18 mouse cellular contexts compared by ENCODE assay signal in genomic region chr5:13959575-13959974, GRCm38 (mm10).
A peak's percentile ranks its signal among the peaks of the same experiment; 100 is the strongest.
DNase-seq lines count a peak whose midpoint lies in the region; ATAC-seq and TF ChIP-seq lines count a peak whose summit lies in the region.
"Had no signal": no experiment of that assay in that cellular context is flagged by ENCODE, and none has a peak within 500 bp of the region (broad histone marks: within the 10 kb centered on the region; RNA-seq: fewer than 3 reads in every experiment).

No protein-coding gene starts in this region.

- no peaks in the 10 kb centered on the region for H3K9me3 ChIP-seq in intestine, embryonic 14.5 days (ENCODE audit: control insufficient read depth, low read length)
- H3K9me3 ChIP-seq in intestine, postnatal 0 days (ENCODE audit: control insufficient read depth) = no peaks in the 10 kb centered on the region
- no peaks in the 10 kb centered on the region for H3K9me3 ChIP-seq in liver, embryonic 11.5 days (ENCODE audit: control insufficient read depth, low read length)
- H3K9me3 ChIP-seq in lung, embryonic 15.5 days = no peaks in the 10 kb centered on the region
- H3K9me3 ChIP-seq in stomach, embryonic 16.5 days (replicated peaks; ENCODE audit: control insufficient read depth, low read length) = no peaks in the 10 kb centered on the region
- H3K9me3 ChIP-seq in forebrain, embryonic 13.5 days (replicated peaks) = no peaks in the 10 kb centered on the region
- no peaks in the 10 kb centered on the region for H3K9me3 ChIP-seq in heart, embryonic 10.5 days
- H3K9me3 ChIP-seq: embryonic facial prominence, embryonic 13.5 days; hindbrain, embryonic 10.5 days; midbrain, embryonic 13.5 days had no signal

- no peaks in the 10 kb centered on the region for H3K4me1 ChIP-seq in intestine, embryonic 14.5 days (replicated peaks; ENCODE audit: control insufficient read depth, insufficient read depth, low read length)
- no peaks in the 10 kb centered on the region for H3K4me1 ChIP-seq in intestine, postnatal 0 days (replicated peaks; ENCODE audit: control insufficient read depth, insufficient read depth, low read length)
- no peaks in the 10 kb centered on the region for H3K4me1 ChIP-seq in liver, embryonic 11.5 days (replicated peaks; ENCODE audit: control insufficient read depth, insufficient read depth, low read length)
- H3K4me1 ChIP-seq in lung, embryonic 15.5 days = 0 out of 2 replicates have a peak, but pooled peaks cover 6% of the 10 kb centered on the region
- H3K4me1 ChIP-seq in stomach, embryonic 16.5 days (ENCODE audit: control insufficient read depth, insufficient read depth, low read length) = peaks cover 3% of the 10 kb centered on the region; the same call in 1 of the 2 replicates
- H3K4me1 ChIP-seq in forebrain, embryonic 13.5 days = no peaks in the 10 kb centered on the region
- 0 out of 2 replicates have a peak, but pooled peaks cover 5% of the 10 kb centered on the region for H3K4me1 ChIP-seq in heart, embryonic 10.5 days
- H3K4me1 ChIP-seq: embryonic facial prominence, embryonic 13.5 days; hindbrain, embryonic 10.5 days; midbrain, embryonic 13.5 days had no signal

- H3K36me3 ChIP-seq in intestine, embryonic 14.5 days (ENCODE audit: control insufficient read depth, insufficient read depth, low read length) = no peaks in the 10 kb centered on the region
- H3K36me3 ChIP-seq in intestine, postnatal 0 days (ENCODE audit: control insufficient read depth, insufficient read depth) = no peaks in the 10 kb centered on the region
- no peaks in the 10 kb centered on the region for H3K36me3 ChIP-seq in liver, embryonic 11.5 days (ENCODE audit: control insufficient read depth, insufficient read depth, low read length)
- H3K36me3 ChIP-seq in lung, embryonic 15.5 days = no peaks in the 10 kb centered on the region
- no peaks in the 10 kb centered on the region for H3K36me3 ChIP-seq in stomach, embryonic 16.5 days (ENCODE audit: control insufficient read depth, insufficient read depth, low read length)
- H3K36me3 ChIP-seq in forebrain, embryonic 13.5 days (ENCODE audit: poor library complexity, severe bottlenecking) = no peaks in the 10 kb centered on the region
- no peaks in the 10 kb centered on the region for H3K36me3 ChIP-seq in heart, embryonic 10.5 days
- H3K36me3 ChIP-seq: embryonic facial prominence, embryonic 13.5 days; hindbrain, embryonic 10.5 days; midbrain, embryonic 13.5 days had no signal

- peak; percentile 43; the same call in 1 of the 2 replicates for ATAC-seq in intestine, embryonic 14.5 days (replicated peaks; ENCODE audit: low FRiP score, low TSS enrichment, low read depth)
- ATAC-seq in intestine, postnatal 0 days = no peak
- ATAC-seq in liver, embryonic 11.5 days (replicated peaks; ENCODE audit: low FRiP score) = peak; percentile 78
- peak; percentile 93 for ATAC-seq in lung, embryonic 15.5 days (ENCODE audit: borderline replicate concordance, extremely low read depth, low FRiP score, low TSS enrichment)
- peak; percentile 86 for ATAC-seq in stomach, embryonic 16.5 days (ENCODE audit: insufficient read depth, low FRiP score)
- ATAC-seq in forebrain, embryonic 13.5 days = no peak
- ATAC-seq: activated CD4-positive, CD25-positive, alpha-beta regulatory T cell, adult 4 months; midbrain, embryonic 13.5 days had no signal

- no peak overlapping the region for H3K9ac ChIP-seq in intestine, embryonic 14.5 days (ENCODE audit: low read length)
- no peak overlapping the region for H3K9ac ChIP-seq in intestine, postnatal 0 days (ENCODE audit: low read depth, low read length)
- H3K9ac ChIP-seq in liver, embryonic 11.5 days (ENCODE audit: low read depth, low read length) = no peak overlapping the region
- H3K9ac ChIP-seq in lung, embryonic 15.5 days = no peak overlapping the region
- H3K9ac ChIP-seq in stomach, embryonic 16.5 days (ENCODE audit: low read length) = no peak overlapping the region
- H3K9ac ChIP-seq in forebrain, embryonic 13.5 days = no peak overlapping the region
- H3K9ac ChIP-seq: embryonic facial prominence, embryonic 13.5 days; midbrain, embryonic 13.5 days had no signal

- WGBS in intestine, embryonic 14.5 days = 34% methylated on average over 4 of the region's 4 CpGs
- 19% methylated on average over 4 of the region's 4 CpGs for WGBS in intestine, postnatal 0 days
- WGBS in liver, embryonic 11.5 days = 31% methylated on average over 4 of the region's 4 CpGs
- 13% methylated on average over 4 of the region's 4 CpGs for WGBS in lung, embryonic 15.5 days
- WGBS in stomach, embryonic 16.5 days = 35% methylated on average over 4 of the region's 4 CpGs
- 59% methylated on average over 4 of the region's 4 CpGs for WGBS in forebrain, embryonic 13.5 days
- WGBS in heart, embryonic 10.5 days = 24% methylated on average over 4 of the region's 4 CpGs

- no peak for TF ChIP-seq CTCF in intestine, postnatal 0 days (IDR thresholded peaks at IDR 0.05; ENCODE audit: low read depth)

- no peak for DNase-seq in intestine, embryonic 14.5 days (ENCODE audit: low spot score)
- DNase-seq in liver, embryonic 11.5 days (ENCODE audit: low spot score) = no peak
- no peak for DNase-seq in heart, embryonic 10.5 days (ENCODE audit: low spot score)
- no peak for DNase-seq in adrenal gland, postnatal 36 days
- DNase-seq: adrenal gland, postnatal 25 days; cerebellum, adult 2 months; heart, adult 2 months had no signal

- no peaks in the 10 kb centered on the region for H3K27me3 ChIP-seq in intestine, embryonic 14.5 days (replicated peaks; ENCODE audit: control insufficient read depth, insufficient read depth, low read length)
- H3K27me3 ChIP-seq in intestine, postnatal 0 days (replicated peaks; ENCODE audit: control insufficient read depth, insufficient read depth, low read length) = no peaks in the 10 kb centered on the region
- H3K27me3 ChIP-seq in liver, embryonic 11.5 days (replicated peaks; ENCODE audit: control insufficient read depth, insufficient read depth, low read length) = no peaks in the 10 kb centered on the region
- no peaks in the 10 kb centered on the region for H3K27me3 ChIP-seq in lung, embryonic 15.5 days
- no peaks in the 10 kb centered on the region for H3K27me3 ChIP-seq in stomach, embryonic 16.5 days (ENCODE audit: control insufficient read depth, insufficient read depth, low read length)
- no peaks in the 10 kb centered on the region for H3K27me3 ChIP-seq in forebrain, embryonic 13.5 days
- H3K27me3 ChIP-seq in heart, embryonic 10.5 days (ENCODE audit: insufficient read depth, poor library complexity, severe bottlenecking) = no peaks in the 10 kb centered on the region
- H3K27me3 ChIP-seq: CH12.LX; embryonic facial prominence, embryonic 13.5 days; midbrain, embryonic 13.5 days had no signal

- no peak overlapping the region for H3K27ac ChIP-seq in intestine, embryonic 14.5 days (ENCODE audit: low read depth)
- no peak overlapping the region for H3K27ac ChIP-seq in intestine, postnatal 0 days (ENCODE audit: low read depth, low read length)
- H3K27ac ChIP-seq in liver, embryonic 11.5 days (ENCODE audit: low read depth, low read length) = no peak overlapping the region
- H3K27ac ChIP-seq in lung, embryonic 15.5 days = peak overlapping the region; percentile 47
- H3K27ac ChIP-seq in stomach, embryonic 16.5 days (ENCODE audit: low read length) = no peak overlapping the region
- no peak overlapping the region for H3K27ac ChIP-seq in forebrain, embryonic 13.5 days
- H3K27ac ChIP-seq in heart, embryonic 10.5 days = no peak overlapping the region
- H3K27ac ChIP-seq: embryonic facial prominence, embryonic 13.5 days; heart, adult 2 months; hindbrain, embryonic 10.5 days; layer of hippocampus, adult 2 months; midbrain, embryonic 13.5 days had no signal

- H3K4me2 ChIP-seq in intestine, embryonic 14.5 days (ENCODE audit: low read length) = no peak overlapping the region
- H3K4me2 ChIP-seq in intestine, postnatal 0 days (replicated peaks; ENCODE audit: low read depth) = no peak overlapping the region
- H3K4me2 ChIP-seq in liver, embryonic 11.5 days = no peak overlapping the region
- H3K4me2 ChIP-seq in lung, embryonic 15.5 days = no peak overlapping the region
- H3K4me2 ChIP-seq in stomach, embryonic 16.5 days (ENCODE audit: low read depth, low read length) = no peak overlapping the region
- no peak overlapping the region for H3K4me2 ChIP-seq in forebrain, embryonic 13.5 days
- H3K4me2 ChIP-seq: embryonic facial prominence, embryonic 13.5 days; midbrain, embryonic 13.5 days had no signal

- H3K4me3 ChIP-seq in intestine, embryonic 14.5 days (ENCODE audit: low read depth, low read length) = no peak overlapping the region
- H3K4me3 ChIP-seq in intestine, postnatal 0 days (ENCODE audit: low read depth, low read length) = no peak overlapping the region
- no peak overlapping the region for H3K4me3 ChIP-seq in liver, embryonic 11.5 days (ENCODE audit: low read depth, low read length)
- H3K4me3 ChIP-seq in lung, embryonic 15.5 days = no peak overlapping the region
- no peak overlapping the region for H3K4me3 ChIP-seq in stomach, embryonic 16.5 days (replicated peaks; ENCODE audit: low read length)
- no peak overlapping the region for H3K4me3 ChIP-seq in forebrain, embryonic 13.5 days
- no peak overlapping the region for H3K4me3 ChIP-seq in heart, embryonic 10.5 days
- H3K4me3 ChIP-seq: embryonic facial prominence, embryonic 13.5 days; heart, adult 2 months; hindbrain, embryonic 10.5 days; layer of hippocampus, adult 2 months; midbrain, embryonic 13.5 days; myocyte had no signal

Comparison
In these comparisons a context has a peak if more than half of its experiments do, and no peak if none do; other contexts are left out.
1. ATAC-seq: peak in intestine, embryonic 14.5 days (single experiment), liver, embryonic 11.5 days (single experiment), lung, embryonic 15.5 days (single experiment) and stomach, embryonic 16.5 days (single experiment); none in intestine, postnatal 0 days (single experiment) and forebrain, embryonic 13.5 days (single experiment).